Mouse (Mus musculus) adrenal gland, postnatal 4 days (tissue): Measurements from ENCODE around the gene Gata2. TPM values are rescaled to one million over a fixed set of nuclear protein-coding genes. Genes with fewer than 3 reads are reported as not detected.
A peak's percentile ranks its signal among the peaks of the same experiment; 100 is the strongest.
"Not testable (repeated sequence)": the region's sequence is repeated elsewhere in the genome, so short reads cannot be mapped to it uniquely, and the experiment has no call there.

Experiments used
- DNase-seq, 2 experiments: peaks; one replicate each; pipeline ENCODE4 v3.0.0; 2021 to 2022; ENCODE audit warnings: low spot score in 2 of 2, mixed read lengths in 2 of 2
- long read RNA-seq, 2 experiments: library from polyadenylated mRNA; stranded (forward); transcript quantifications; one replicate each; pipeline ENCODE4 v2.0.0; 2021
- total RNA-seq, 2 experiments: library from RNA; stranded (reverse); gene quantifications; 2 replicates each; pipeline ENCODE4 v1.2.3; 2021

The Gata2 gene
- 10 to 100 TPM; 55.5 to 62.7 TPM for total RNA-seq
- long read RNA-seq, experiment 1, transcript Gata2-202 (6 exons, 3,135 nt), result minor isoform, 19 of 109 reads
- long read RNA-seq, experiment 1, transcript Gata2-201 (6 exons, 3,571 nt), result major isoform, 53 of 109 reads
- long read RNA-seq, experiment 1, partial matches to known transcripts, result 7 of 109 reads
- long read RNA-seq, experiment 1, other reads (novel, unspliced or antisense), result 29 of 109 reads
- long read RNA-seq, experiment 2, transcript Gata2-202 (6 exons, 3,135 nt), result minor isoform, 18 of 112 reads
- long read RNA-seq, experiment 2, transcript Gata2-201 (6 exons, 3,571 nt), result major isoform, 37 of 112 reads
- long read RNA-seq, experiment 2, partial matches to known transcripts, result 32 of 112 reads
- long read RNA-seq, experiment 2, other reads (novel, unspliced or antisense), result 23 of 112 reads

DNA sequence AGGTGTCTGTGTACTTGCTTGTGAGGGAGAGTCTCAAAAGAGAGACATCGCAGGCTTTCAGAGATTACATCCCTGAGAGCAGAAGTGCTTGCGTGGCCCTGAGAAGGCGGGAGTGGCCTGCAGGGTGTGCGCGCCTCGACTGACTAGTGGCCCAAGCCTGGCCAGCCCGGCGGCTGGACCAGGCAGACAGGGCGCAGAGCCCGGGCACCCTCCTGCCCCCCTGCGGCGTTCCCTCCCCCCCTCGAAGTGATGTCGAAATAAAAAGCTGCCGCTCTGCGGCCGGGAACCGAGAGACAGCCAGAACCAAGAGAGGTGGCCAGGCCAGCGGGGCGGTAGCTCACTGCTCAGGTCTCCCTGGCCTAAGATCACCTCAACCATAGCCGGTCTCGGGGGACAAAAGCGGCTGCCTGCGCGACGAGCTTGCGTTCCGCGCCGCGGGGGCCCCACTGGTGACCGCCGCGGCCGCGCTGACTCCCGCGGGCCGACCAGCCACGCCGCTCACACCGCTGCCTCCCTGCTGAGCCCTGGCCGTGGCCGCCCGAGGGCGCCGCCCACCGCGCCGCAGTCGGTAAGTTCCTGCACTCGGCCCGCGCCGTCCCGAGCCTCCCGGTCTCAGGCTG, at the start of gene Gata2:
TSS of gene Gata2 (plus strand) at position 459 of the 620 bp plus-strand sequence.
- DNase-seq, result no peak

GRCm38 (mm10) chr6:88145793-88146192, 47.9 kb upstream of the Gata2 start:
- no peak for DNase-seq

- no peak for DNase-seq
Measured at GRCm38 (mm10) chr6:88146576-88146975, 47.1 kb upstream of the Gata2 start.

GRCm38 (mm10) chr6:88147411-88148003, 46.2 kb upstream of the Gata2 start:
- no peak for DNase-seq

GRCm38 (mm10) chr6:88151335-88151734, 42.4 kb upstream of the Gata2 start:
- no peak for DNase-seq

DNA sequence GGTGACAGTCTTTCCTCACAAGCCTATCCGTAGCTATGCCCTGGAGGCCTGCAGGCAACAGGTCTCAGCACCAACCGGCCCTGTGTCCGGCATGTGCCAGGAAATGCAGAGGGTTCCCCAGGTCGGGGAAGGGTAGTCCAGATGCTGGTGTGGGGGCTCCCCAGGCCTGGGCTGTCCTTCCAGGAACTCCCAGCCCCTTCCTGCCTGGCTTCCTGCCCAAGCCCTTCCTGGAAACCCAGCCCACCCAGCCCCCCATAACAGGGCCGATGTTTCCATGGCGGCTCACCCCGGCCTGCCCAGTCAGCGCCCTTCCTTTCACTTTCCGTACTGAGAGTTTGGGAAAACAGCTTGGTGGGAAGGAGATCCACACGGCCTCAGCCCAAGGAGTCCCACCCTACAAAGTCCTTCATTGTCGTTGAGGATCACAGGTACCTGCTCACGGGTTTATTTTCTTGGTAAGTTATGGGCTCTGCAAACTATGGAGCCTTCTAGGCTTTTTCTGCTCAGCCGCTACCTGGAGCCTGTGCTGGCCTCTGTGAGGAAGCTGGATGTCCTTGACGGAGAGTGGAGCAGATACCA, 41.5 kb upstream of the Gata2 start:
- peak in 1 of 2 experiments; percentile 25 for DNase-seq

- DNase-seq, result no peak
Measured at GRCm38 (mm10) chr6:88152979-88153378, 40.7 kb upstream of the Gata2 start.

- not testable (repeated sequence) for DNase-seq
Measured at GRCm38 (mm10) chr6:88155614-88156013, 38.1 kb upstream of the Gata2 start.

- no peak for DNase-seq
Measured at GRCm38 (mm10) chr6:88158790-88159189, 34.9 kb upstream of the Gata2 start.

DNA sequence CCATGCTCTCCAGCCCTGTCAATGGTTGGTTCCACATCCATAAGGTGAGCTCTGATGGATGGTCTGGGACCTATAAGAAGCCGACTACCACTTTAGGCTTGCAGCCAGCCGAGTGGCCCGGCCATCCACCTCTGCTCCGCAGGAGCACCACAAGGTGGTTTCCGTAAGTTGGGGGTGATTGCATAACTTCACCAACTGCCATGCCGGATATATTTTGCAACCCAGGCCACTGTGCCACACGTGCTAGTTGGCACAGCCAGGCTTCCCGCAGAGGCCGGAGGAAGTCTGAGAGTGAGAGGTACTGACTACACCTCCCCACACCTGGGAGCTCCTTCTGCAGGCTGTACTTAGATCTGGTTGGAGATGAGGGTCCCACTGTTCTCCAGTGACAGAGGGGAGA, 27.6 kb upstream of the Gata2 start:
- DNase-seq, result no peak

- DNase-seq, result no peak
Measured at GRCm38 (mm10) chr6:88174191-88174590, 19.5 kb upstream of the Gata2 start.

GRCm38 (mm10) chr6:88174676-88175075, 19.0 kb upstream of the Gata2 start:
- no peak for DNase-seq

DNA sequence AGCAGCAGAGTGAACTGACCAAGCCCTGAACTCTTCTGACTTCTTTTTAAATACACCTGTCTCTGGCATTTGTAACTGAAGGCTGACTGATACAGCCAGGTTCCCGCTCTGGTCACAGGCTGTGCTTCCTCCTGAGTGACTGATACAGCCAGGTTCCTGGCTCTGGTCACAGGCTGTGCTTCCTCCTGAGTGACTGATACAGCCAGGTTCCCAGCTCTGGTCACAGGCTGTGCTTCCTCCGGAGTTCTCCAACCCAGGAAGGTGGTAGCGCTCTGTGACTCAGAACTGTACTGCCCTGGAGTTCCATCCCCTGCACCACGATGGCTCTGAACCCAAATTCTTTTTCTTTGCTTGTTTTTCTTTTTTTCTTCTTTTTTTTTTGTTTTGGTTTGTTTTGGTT, 9.0 kb upstream of the Gata2 start:
- DNase-seq, result no peak

GRCm38 (mm10) chr6:88188148-88188547, 5.5 kb upstream of the Gata2 start:
- DNase-seq, result no peak

- DNase-seq, result peak in 1 of 2 experiments; percentile 62
Measured at GRCm38 (mm10) chr6:88189312-88190042, 4.2 kb upstream of the Gata2 start.

DNA sequence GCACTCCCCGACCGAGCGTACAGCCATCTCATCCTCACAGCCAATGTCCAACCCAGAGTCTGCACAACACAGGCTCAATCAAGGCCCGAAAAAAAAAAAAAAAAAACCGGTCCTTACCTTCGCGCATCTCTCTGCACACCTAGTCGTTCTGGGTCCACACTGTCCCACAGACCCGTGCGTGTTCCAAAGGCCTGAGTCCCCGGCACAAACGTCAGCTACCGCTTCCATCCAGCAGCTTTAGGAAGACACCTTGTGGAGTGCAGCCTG, 3.7 kb upstream of the Gata2 start:
- DNase-seq, result no peak

DNA sequence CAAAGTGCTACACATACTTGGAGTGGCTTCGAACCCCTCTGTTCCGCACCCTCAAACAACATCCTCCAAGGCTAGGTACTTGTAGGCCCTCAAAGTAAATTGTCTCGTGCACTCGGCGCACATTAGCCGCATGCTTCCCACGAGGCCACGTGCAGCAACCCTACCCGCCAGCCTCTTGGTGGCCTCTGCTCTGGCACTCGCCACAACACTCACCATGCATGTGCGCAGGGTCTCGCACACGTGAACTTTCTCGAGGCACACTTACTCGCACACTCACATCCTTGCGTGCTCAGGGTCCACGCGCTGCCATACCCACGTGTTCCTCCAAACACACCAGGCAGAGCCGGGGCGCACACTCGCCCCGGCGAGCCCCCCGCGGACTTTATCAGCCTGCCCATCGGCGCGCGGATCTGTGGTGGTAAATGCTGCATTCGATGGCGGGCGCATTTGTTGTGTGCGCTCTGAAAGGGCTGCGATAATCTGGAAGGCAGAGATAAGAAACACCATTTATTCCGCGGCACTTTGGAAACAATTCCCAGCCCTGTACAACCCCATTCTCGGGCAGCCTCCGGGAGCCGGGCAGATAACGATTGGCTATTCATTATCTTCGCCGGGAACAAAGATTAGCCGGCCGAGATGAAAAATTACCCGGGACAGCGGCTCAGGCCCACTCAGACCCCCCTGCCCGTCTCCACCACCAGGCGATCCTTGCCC, 3.2 kb upstream of the Gata2 start:
- DNase-seq, result no peak

DNA sequence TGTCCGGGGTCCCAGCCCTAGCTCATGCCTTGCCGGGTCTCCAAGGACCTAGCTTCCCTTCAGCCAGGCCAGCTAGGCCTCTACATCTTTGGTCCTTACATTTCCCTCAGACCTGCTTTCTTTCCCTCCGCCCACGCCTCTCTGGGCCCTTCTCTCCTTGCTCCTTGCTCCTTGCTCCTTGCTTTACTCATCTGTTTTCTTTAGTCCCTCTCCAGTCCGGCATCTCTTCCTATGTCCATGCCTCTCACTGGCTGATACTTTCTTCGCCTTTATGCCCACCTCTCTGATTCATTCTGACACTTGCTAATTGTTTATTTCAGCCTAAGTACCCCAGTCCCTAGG, 2.7 kb upstream of the Gata2 start:
- DNase-seq, result no peak

- no peak for DNase-seq
Measured at GRCm38 (mm10) chr6:88191411-88192070, 2.1 kb upstream of the Gata2 start.

DNA sequence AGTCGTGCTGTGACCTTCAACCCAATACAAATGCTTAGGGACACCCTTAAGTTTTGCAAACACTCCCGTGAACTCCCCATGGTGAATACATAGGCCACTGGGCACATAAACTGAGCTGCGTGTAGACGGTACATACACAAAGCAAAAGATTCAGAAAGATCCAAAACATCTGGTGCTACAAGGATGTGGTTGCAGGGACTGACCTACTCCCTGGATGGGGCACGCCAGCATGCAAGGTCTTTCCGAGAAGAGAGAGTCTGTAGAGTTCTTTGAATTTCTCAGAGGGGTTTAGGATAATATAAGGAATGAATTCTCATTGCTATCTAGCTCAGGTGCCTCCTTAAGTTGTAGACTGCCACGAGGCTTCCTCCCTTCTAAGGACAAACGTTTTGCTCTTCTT, 935 bp upstream of the Gata2 start:
- DNase-seq, result no peak
